Mouse (Mus musculus) bone marrow macrophage, adult 2 months (primary cell): ENCODE data around the gene Kcnk13.

ENCODE experiments used
- CTCF ChIP-seq: IDR thresholded peaks from 2 replicates; pipeline ENCODE4 v1.5.1; 2012; ENCODE audit warnings: low read depth, mild to moderate bottlenecking, low read length, moderate library complexity
- POLR2A ChIP-seq: IDR thresholded peaks from 2 replicates; pipeline ENCODE4 v1.6.1; 2012; ENCODE audit warnings: mild to moderate bottlenecking, low read depth, low read length, borderline replicate concordance

GRCm38 (mm10) chr12:100027281-100027680 lies 63.0 kb downstream of the Kcnk13 start:
- no peak for TF ChIP-seq POLR2A
- no peak for TF ChIP-seq CTCF
